Mouse (Mus musculus) forelimb bud, embryonic 11.5 days (tissue): ENCODE data around the gene D8Ertd738e.

Source experiments
- DNase-seq: peaks from one replicate; pipeline ENCODE4 v3.0.0-alpha.2; 2012; ENCODE audit warnings: low read depth, low spot score

D8Ertd738e gene

GRCm38 (mm10) chr8:84249257-84250170 lies at the start of gene D8Ertd738e:
D8Ertd738e (minus strand) TSS chr8:84249719.
- DNase-seq, result peak; percentile 89

DNA sequence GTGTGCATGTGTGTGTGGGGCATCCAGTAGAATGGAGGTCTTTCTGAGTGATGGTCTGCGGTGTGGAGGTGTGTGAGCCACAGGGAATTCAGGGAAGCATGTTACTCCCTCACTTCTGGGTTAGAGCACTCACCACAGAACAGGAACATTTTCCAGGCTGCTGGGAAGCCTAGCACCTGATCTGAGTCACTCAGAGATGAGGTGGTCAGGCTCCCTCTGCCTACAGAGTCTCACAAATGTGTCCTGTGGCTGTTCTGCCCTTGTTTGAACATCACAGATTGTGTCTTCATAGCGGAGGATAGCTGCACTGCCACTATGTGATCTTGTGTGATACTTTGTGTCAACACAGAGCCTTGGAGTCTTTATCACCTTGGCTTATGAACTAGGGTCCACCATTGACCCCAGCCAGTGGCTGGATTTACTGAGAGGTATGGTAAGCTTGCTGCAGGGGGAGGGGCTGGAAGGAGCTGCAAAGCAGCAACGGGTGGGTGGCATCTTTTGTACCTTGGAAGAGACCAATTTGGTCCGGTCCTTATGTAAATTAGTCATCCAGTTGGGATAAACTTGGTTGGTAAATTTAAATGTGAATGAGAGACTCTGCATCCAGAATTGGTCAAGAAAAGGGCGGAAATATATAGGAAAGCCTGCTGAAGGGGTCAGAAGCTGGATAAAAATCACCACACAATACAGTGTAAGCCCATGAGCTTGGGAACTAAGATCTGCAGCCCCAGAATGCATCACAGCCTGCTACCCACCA lies 47.7 kb upstream of the D8Ertd738e start:
- no peak for DNase-seq

- peak; percentile 60 for DNase-seq
Observed at GRCm38 (mm10) chr8:84291688-84292087, 42.2 kb upstream of the D8Ertd738e start.

DNA sequence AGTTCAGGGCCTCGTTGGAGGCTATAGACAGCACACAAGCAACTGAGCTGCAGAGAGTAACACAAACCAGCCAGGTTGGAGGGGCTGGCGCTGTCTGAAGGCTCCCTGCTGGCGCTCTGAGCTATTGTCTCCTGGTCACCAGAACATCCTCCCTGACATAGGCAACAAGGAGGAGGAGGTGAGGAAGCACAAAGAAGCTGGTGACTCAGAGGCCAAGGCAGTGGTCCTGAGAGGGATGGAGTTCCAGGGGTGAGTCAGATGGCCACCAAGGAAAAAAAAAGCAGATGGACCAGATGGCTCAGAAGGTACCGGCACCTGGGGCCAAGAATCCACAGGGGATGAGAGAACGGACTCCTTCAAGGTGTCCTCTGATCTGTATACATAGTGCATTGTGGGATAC lies 41.6 kb upstream of the D8Ertd738e start:
- DNase-seq, result no peak

- peak; percentile 49 for DNase-seq
Observed at GRCm38 (mm10) chr8:84288892-84289291, 39.4 kb upstream of the D8Ertd738e start.

DNA sequence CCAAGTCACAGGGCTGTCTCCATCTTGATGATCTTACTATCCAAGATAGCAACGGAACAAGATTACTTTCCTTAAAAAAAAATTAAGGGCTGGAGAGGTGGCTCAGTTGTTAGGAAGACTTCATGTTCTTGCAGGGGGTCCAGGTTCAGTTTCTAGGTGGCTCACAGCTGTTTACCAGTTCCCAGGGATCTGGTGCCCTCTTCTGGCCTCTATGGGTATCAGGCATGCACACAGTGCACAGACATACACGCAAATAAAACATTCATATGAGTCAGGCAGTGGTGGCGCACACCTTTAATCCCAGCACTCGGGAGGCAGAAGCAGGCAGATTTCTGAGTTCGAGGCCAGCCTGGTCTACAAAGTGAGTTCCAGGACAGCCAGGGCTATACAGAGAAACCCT lies 36.1 kb upstream of the D8Ertd738e start:
- DNase-seq, result peak; percentile 67

- peak; percentile 61 for DNase-seq
Observed at GRCm38 (mm10) chr8:84284608-84285063, 35.1 kb upstream of the D8Ertd738e start.

- no peak for DNase-seq
Observed at GRCm38 (mm10) chr8:84280777-84281176, 31.3 kb upstream of the D8Ertd738e start.

- DNase-seq, result no peak
Observed at GRCm38 (mm10) chr8:84276447-84276846, 26.9 kb upstream of the D8Ertd738e start.

- no peak for DNase-seq
Observed at GRCm38 (mm10) chr8:84273968-84274367, 24.4 kb upstream of the D8Ertd738e start.

DNA sequence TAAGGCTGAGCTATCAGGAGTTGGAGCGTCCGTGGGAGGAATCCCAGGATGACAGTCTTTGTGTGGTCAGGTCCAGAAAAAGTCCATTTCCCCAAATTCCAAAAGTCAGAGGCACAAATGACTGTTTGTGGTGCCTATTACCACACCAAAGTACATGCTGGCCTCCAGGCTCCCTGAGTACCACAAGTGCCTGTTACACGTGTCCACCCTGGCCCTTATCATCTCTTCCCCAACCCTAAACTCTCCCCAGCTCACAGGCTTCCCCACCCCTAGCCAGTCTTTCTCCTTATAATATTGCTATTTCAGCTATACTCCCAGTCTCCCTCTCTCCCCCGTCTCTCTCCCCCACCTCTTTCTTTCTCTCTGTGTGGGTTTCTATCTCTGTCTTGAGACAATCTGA lies 22.8 kb upstream of the D8Ertd738e start:
- no peak for DNase-seq

GRCm38 (mm10) chr8:84269950-84270773 lies 20.6 kb upstream of the D8Ertd738e start, which contains the start of gene Ccdc130:
Ccdc130 (minus strand) TSS chr8:84270380.
- peak; percentile 100 for DNase-seq

DNA sequence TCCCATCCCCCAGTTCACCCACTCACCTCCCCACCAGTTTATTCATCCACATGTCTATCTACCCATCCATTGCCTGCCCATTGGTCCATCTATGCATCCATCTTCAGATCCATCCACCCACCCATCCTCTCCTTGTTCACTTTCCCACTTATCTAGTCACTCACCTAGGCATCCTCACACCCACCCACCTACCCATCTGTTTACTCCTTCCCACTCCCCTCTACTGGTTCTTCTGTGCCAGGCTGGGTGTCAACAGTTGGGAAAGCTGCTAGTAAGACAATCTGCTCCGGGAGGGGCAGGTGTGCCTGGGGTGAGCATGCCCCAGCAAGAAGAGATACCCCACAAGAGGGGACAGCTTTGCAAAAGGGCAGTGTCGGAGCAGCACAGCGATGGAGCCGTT lies 11.6 kb upstream of the D8Ertd738e start:
- no peak for DNase-seq

- DNase-seq, result peak; percentile 95
Observed at GRCm38 (mm10) chr8:84256822-84257610, 7.5 kb upstream of the D8Ertd738e start, which contains the start of gene Mri1. Mri1 (minus strand) TSS chr8:84257326.

DNA sequence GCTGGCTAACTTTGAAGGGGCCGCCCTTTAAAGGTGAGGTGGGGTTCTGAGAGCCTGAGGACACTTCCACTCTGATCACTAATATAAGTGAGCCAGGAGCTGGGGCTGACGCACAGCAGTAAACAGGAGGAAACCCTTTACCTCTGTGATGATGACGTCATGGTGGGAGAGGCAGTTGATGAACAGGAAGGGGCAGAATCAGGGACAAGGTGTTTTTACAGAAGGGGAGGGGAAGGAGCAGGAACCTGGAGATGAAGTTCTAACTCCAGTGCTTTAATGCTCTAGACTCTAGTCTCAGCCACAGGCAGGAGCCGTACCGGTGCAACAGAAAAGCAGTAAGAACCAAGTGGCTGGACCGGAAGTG lies 6.9 kb upstream of the D8Ertd738e start:
- peak; percentile 31 for DNase-seq

DNA sequence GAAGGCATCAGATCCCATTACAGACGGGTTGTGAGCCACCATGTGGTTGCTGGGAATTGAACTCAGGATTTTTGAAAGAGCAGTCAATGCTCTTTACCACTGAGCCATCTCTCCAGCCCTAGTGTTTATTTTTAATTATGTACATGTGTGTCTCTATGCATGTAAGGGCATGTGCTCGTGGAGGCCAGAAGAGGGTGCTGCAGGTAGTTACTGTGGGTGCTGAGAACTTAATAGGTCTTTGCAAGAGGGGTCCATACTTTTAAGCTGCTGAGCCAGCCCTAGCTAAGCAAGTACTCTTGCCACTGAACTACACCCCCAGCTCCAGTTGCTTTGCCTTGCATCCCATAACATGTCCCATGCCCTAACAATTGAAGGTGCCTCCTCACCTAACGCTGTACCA lies 6.3 kb upstream of the D8Ertd738e start:
- no peak for DNase-seq

GRCm38 (mm10) chr8:84241821-84242220 lies 7.7 kb downstream of the D8Ertd738e start:
- no peak for DNase-seq

GRCm38 (mm10) chr8:84241167-84241566 lies 8.4 kb downstream of the D8Ertd738e start:
- DNase-seq, result no peak

GRCm38 (mm10) chr8:84237542-84238229 lies 11.8 kb downstream of the D8Ertd738e start:
- no peak for DNase-seq

DNA sequence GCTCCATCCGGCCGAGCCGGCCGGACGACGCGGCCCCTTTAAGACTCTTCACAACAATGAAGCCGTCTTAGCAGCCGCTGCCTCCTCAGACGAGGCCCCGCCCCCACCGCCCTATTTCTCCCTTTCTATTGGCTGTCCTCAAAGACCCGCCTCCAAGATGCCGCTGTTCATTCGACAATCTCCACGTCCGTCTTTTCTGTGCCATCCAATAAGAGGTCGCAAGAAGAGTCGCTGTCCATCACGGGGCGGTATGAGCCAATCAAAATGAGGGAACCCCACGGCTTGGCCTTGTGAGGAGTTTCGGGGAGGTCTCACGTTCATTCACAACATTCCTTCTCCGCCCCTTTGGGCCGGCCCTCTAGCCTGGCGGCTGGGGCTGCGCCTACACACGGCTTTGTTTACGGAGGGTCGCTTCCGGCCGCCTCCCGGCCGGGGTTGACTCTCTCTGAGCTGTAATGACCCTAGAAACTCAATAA lies 12.5 kb downstream of the D8Ertd738e start, which contains the start of gene Zswim4:
Gene Zswim4, minus strand, starts transcription at position 58 of the 476 bp plus-strand sequence.
- DNase-seq, result peak; percentile 100
